Mouse (Mus musculus) stomach, embryonic 15.5 days (tissue): Measurements from ENCODE around the gene Pdss2. TPM values are rescaled to one million over a fixed set of nuclear protein-coding genes. Genes with fewer than 3 reads are reported as not detected.
"Not testable (repeated sequence)": the region's sequence is repeated elsewhere in the genome, so short reads cannot be mapped to it uniquely, and the experiment has no call there.

Experiments
- ATAC-seq: fragments of 200-750 bp; cut with Nextera tagmentation; 2 replicates; pipeline ENCODE4 v1.8.0; 2017; ENCODE audit warnings: low read depth, moderate number of reproducible peaks, moderate TSS enrichment; ENCODE audit not compliant: insufficient read depth, low FRiP score
- H3K27ac ChIP-seq: fragments of 300-500 bp; sonication (generic); 2 replicates; pipeline ENCODE4 v1.5.1; 2015; ENCODE audit warnings: mild to moderate bottlenecking, inconsistent platforms
- H3K27me3 ChIP-seq: fragments of 300-500 bp; sonication (generic); replicated peaks from 2 replicates; pipeline ENCODE4 v1.6.1; 2015; ENCODE audit warnings: inconsistent platforms
- H3K36me3 ChIP-seq: fragments of 300-500 bp; sonication (generic); 2 replicates; pipeline ENCODE4 v1.6.1; 2015; ENCODE audit warnings: inconsistent platforms
- H3K4me1 ChIP-seq: fragments of 300-500 bp; sonication (generic); 2 replicates; pipeline ENCODE4 v1.6.1; 2015; ENCODE audit warnings: inconsistent platforms
- H3K4me2 ChIP-seq: fragments of 300-500 bp; sonication (generic); 2 replicates; pipeline ENCODE4 v1.6.1; 2015; ENCODE audit warnings: mild to moderate bottlenecking, inconsistent platforms
- H3K4me3 ChIP-seq: fragments of 300-500 bp; sonication (generic); replicated peaks from 2 replicates; pipeline ENCODE4 v1.5.1; 2015; ENCODE audit warnings: inconsistent platforms
- H3K9ac ChIP-seq: fragments of 300-500 bp; sonication (generic); 2 replicates; pipeline ENCODE4 v1.6.1; 2015; ENCODE audit warnings: inconsistent platforms
- H3K9me3 ChIP-seq: fragments of 300-500 bp; sonication (generic); 2 replicates; pipeline ENCODE4 v1.6.1; 2016; ENCODE audit warnings: inconsistent platforms
- WGBS: fragments of 180-500 bp; shearing (Covaris S2); methylation state at CpG from one replicate; pipeline ENCODE4 v1.1.7; 2015; 5-methylcytosine and 5-hydroxymethylcytosine counted together
- polyA plus RNA-seq: library from polyadenylated mRNA; unstranded; fragments of >200 nt; fragmentation: Nextera tagmentation; extraction: Ambion mirVana; gene quantifications from 2 replicates; pipeline ENCODE4 v1.2.1, GENCODE M21; 2015

The Pdss2 gene
- polyA plus RNA-seq, 1 experiment from 2014 or later: 12.7 TPM

DNA sequence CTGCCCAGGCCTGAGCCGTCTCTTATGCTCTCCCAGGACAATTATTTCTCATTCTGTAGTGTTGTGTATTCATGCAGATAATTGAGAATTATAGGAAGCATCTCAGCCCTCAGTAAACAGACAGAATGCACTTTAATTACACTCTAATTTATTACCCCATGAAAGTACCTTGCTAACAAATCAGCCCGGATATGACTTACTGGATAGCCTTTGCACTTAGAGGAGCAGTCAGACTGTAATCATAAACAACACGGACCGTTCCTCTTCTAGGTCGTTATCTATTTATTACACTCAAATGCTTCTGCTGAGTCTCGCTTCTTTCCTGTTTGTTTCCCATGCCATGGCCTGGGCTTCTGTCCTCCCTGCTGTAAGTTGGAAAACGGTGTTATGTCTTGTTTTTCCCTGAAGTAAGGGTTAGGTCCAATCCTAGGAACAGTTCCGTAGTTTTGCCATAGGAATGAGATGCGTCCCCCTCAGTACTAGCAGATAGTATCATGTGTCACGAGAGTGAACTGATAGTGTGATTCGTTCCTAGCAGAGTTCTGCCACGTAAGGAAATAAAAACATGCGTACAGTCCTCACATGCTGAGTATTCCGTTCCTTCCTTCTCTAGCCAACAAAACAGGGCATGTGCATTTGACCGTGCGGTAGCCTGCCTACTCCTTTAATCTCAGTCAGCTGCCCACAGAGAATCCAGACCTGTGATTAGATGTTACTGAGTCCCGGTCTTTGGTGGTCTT, 24.3 kb downstream of the Pdss2 start:
- Histone ChIP-seq H3K27ac (no peak overlapping the region), H3K9me3 (no peaks in the 10 kb centered on the region), H3K4me1 (no peaks in the 10 kb centered on the region), H3K4me3 (no peak overlapping the region), H3K4me2 (no peak overlapping the region), H3K9ac (no peak overlapping the region), H3K27me3 (no peaks in the 10 kb centered on the region), H3K36me3 (no peaks in the 10 kb centered on the region)
- ATAC-seq: no peak
- 64% methylated on average over 17 of the region's 17 CpGs for WGBS

DNA sequence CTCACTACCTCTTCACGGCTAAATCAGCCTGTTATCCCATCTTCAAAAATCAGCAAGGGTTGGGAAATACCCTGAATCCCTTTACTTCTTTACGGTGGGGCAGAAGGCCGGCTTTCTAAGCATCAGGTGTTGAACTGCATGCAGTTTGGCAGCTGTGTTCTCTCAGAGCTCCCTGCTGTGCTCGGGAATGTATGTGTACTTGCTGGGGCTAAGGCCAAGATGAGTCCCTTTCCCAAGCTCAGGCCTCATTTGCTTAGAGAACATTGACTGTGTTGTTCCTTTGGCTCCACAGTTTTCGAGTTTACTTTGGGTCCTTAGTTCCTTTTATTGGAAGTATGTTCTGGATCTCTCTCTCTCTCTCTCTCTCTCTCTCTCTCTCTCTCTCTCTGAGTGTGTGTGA, 26.7 kb downstream of the Pdss2 start:
- Histone ChIP-seq H3K9ac (no peak overlapping the region), H3K36me3 (no peaks in the 10 kb centered on the region), H3K4me3 (no peak overlapping the region), H3K4me2 (no peak overlapping the region), H3K27ac (peak overlapping the region; percentile 50; the same call in 1 of the 2 replicates), H3K4me1 (peaks cover 5% of the 10 kb centered on the region; the same call in 1 of the 2 replicates), H3K27me3 (no peaks in the 10 kb centered on the region), H3K9me3 (no peaks in the 10 kb centered on the region)
- ATAC-seq: peak; percentile 18; the same call in 1 of the 2 replicates
- 36% methylated on average over 5 of the region's 5 CpGs for WGBS

DNA sequence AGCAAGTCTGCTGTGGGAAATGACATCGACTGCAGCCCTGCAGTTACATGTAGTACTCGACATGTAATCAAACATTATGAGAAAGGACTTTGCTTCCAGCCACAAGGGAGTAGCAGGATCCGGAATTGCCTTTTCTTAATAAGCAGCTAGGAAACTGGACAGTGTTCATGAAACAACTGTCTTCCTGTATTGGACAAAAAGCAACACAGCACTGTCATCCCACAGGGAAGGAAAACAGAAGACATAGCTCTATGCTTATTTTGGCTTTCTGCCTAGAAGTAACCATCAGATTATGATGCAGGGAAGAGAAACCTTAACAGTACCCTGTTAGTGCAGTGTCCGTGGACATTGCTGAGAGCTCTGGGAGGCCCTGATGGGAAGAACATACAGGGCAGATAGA, 31.0 kb downstream of the Pdss2 start:
- Histone ChIP-seq H3K36me3 (no peaks in the 10 kb centered on the region), H3K27me3 (no peaks in the 10 kb centered on the region), H3K27ac (0 out of 2 replicates have a peak overlapping the region, but pooled peaks have one; percentile 26), H3K9ac (no peak overlapping the region), H3K9me3 (no peaks in the 10 kb centered on the region), H3K4me2 (no peak overlapping the region), H3K4me1 (peaks cover 5% of the 10 kb centered on the region; the same call in 1 of the 2 replicates), H3K4me3 (no peak overlapping the region)
- peak; percentile 39; the same call in 1 of the 2 replicates for ATAC-seq
- WGBS: 42% methylated on average over 4 of the region's 4 CpGs

DNA sequence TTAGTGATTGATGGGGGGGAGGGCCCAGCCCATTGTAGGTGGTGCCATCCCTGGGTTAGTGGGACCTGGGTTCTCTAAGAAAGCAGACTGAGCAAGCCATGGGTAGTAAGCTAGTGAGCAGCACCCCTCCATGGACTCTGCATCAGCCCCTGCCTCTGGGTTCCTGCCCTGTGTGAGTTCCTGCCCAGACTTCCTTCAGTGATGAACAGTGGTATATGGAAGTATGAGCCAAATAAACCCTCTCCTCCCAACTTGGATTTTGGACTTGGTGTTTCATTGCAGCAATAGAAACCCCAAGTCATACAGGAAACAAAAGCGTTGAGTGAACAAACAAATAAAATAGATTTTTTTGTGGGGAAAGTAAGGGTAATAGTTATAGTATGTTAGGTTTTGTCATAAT, 35.7 kb downstream of the Pdss2 start:
- not testable (repeated sequence) for H3K4me2 ChIP-seq, H3K27me3 ChIP-seq, H3K36me3 ChIP-seq, H3K9me3 ChIP-seq, H3K4me1 ChIP-seq, H3K4me3 ChIP-seq, H3K27ac ChIP-seq, H3K9ac ChIP-seq, ATAC-seq
- no CpG with 5 or more reads among the region's 1 CpGs for WGBS

DNA sequence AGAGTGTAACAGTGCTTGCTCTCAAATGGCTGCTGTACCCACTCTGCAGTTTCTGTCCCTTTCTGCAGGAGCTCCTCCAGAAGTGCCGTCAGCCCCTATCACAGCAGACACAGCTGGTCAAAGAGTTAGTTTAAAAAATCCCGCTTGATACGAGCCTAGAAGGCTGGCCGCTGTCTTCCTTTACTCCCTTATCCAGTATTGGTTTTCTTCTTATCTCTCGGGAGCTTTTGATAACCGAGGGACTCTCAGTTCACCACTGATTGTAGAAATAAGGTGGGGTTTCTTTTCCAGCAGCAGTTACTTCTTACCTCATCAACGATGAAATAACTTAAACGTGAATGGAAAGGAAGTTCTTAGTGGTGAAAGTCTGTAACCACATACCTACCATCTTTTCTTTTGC, 36.2 kb downstream of the Pdss2 start:
- not testable (repeated sequence) for H3K4me1 ChIP-seq, ATAC-seq, H3K27me3 ChIP-seq, H3K4me2 ChIP-seq, H3K9me3 ChIP-seq, H3K27ac ChIP-seq, H3K4me3 ChIP-seq, H3K36me3 ChIP-seq, H3K9ac ChIP-seq
- WGBS: 58% methylated on average over 8 of the region's 8 CpGs

DNA sequence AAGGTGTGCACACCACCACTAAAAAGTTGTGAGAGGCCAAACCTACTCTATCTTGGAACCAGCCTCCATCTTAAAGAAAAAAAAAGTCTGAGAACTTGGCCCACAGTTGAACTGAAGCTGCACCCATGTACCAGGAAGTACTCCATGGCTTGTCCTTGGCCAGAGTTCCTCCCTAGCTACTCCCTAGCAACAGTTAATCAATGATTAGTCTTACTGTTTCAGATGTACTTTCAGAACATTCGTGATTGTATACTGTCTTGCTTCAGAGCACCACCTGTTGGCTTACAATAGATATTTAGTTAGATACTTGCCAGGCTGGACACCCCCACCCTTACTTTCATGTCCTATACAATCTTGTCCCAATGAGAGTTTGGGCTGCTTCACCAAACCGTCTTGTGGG, 50.0 kb downstream of the Pdss2 start:
- no peaks in the 10 kb centered on the region; the same call in 1 of the 2 replicates for H3K4me1 ChIP-seq
- no peak overlapping the region for H3K4me2 ChIP-seq
- peak; percentile 50; the same call in 1 of the 2 replicates for ATAC-seq
- H3K9ac ChIP-seq: no peak overlapping the region
- no peak overlapping the region for H3K27ac ChIP-seq
- 72% methylated on average over 2 of the region's 2 CpGs for WGBS
- H3K4me3 ChIP-seq: no peak overlapping the region
- H3K36me3 ChIP-seq: no peaks in the 10 kb centered on the region
- H3K9me3 ChIP-seq: no peaks in the 10 kb centered on the region
- no peaks in the 10 kb centered on the region for H3K27me3 ChIP-seq

DNA sequence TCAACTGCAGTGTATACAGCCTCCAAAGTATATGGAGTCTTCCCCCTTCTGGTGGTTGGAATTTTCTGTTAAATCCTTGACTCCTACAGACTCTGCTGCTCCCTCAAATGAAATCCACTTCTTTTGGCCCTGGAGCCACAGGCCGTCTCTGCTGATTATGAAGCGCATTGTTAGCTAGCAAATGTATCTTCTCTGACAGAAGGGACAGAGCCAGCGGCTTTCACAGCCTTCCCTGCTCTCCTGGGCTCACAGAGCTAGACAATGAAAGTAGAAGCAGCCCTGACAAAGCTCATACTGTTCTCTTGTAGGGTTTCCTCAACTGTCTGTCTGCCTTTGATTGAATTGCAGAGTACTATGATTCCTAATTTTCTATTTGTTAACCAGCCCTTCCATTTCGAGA, 51.1 kb downstream of the Pdss2 start:
- Histone ChIP-seq H3K9ac (no peak overlapping the region), H3K9me3 (no peaks in the 10 kb centered on the region), H3K4me3 (no peak overlapping the region), H3K27ac (peak overlapping the region; percentile 35; the same call in 1 of the 2 replicates), H3K4me1 (peaks cover 4% of the 10 kb centered on the region; the same call in 1 of the 2 replicates), H3K36me3 (no peaks in the 10 kb centered on the region), H3K4me2 (no peak overlapping the region), H3K27me3 (no peaks in the 10 kb centered on the region)
- ATAC-seq: no peak
- WGBS: 76% methylated on average over 4 of the region's 4 CpGs

DNA sequence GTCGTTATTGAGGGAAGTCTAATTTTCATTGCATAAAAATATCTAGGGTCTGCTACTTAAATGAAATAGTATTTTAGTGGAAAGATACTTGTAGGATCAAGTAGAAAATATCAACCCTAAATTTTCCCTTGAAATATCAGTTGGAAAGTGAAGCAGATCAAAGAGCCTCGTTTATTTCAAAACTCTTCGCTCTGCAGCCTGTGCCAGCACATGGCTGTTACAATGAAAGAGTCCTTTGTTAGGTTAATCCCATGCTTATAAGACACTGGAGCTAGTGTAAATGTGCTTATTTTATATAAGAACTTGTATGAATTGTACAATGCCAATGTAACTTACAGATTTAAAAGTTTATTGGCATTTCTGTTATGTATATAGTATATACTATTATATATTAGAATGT, 51.8 kb downstream of the Pdss2 start:
- Histone ChIP-seq H3K9me3 (no peaks in the 10 kb centered on the region), H3K36me3 (no peaks in the 10 kb centered on the region), H3K4me2 (no peak overlapping the region), H3K9ac (no peak overlapping the region), H3K4me3 (no peak overlapping the region), H3K27me3 (no peaks in the 10 kb centered on the region), H3K4me1 (peaks cover 9% of the 10 kb centered on the region; the same call in 1 of the 2 replicates), H3K27ac (no peak overlapping the region)
- 62% methylated on average over 3 of the region's 3 CpGs for WGBS
- no peak for ATAC-seq

DNA sequence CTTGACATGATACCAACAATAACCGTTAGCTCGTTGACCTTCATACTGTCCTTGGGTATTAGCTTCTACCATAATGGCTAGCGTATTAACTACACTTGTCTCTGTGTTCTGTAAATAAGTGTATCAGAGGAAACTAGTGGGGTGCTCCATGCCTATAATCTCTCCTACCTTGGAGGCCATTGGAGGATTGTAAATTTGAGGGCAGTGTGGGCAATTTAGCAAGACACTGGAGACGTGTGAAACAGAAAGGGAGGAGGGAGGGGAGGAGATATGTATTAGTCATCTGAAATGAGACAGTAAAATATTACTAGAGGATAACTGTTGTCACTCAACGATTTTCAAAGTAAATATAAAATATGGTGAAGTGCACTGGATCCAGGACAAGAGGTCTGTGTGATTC, 54.2 kb downstream of the Pdss2 start:
- Histone ChIP-seq H3K36me3 (no peaks in the 10 kb centered on the region), H3K9me3 (no peaks in the 10 kb centered on the region), H3K27me3 (no peaks in the 10 kb centered on the region), H3K27ac (no peak overlapping the region), H3K4me1 (peaks cover 9% of the 10 kb centered on the region; the same call in 1 of the 2 replicates), H3K4me2 (no peak overlapping the region), H3K4me3 (no peak overlapping the region), H3K9ac (no peak overlapping the region)
- WGBS: 80% methylated on average over 5 of the region's 5 CpGs
- no peak for ATAC-seq

DNA sequence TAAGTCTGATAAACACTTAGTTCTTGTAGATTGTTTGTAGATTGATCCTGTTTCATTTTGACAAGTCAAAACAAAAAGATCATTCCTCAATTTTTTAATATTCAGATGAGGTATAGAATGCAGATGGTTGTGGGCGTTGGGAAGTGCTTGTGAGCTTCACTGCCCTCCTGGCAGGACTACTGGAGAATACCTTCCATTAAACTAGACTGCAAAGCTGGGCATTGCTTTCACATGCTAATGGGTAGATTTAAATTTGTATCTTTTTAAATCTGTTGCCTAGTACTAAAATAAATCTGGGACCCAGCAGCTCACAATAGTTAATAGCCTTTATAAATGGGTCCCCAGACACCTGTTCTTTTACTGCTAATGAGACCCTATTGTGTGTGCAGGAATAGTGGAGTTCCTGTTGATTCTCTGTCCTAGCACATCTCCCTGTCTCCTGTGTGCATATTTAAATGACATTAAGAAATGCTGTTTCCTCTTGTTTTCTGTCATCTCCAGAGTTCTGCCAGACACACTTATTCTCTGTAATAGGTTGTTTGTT, 54.9 kb downstream of the Pdss2 start:
- Histone ChIP-seq H3K27me3 (no peaks in the 10 kb centered on the region), H3K9me3 (no peaks in the 10 kb centered on the region), H3K36me3 (no peaks in the 10 kb centered on the region), H3K9ac (no peak overlapping the region), H3K4me1 (peaks cover 9% of the 10 kb centered on the region; the same call in 1 of the 2 replicates), H3K4me3 (no peak overlapping the region), H3K27ac (no peak overlapping the region), H3K4me2 (no peak overlapping the region)
- 86% methylated on average over 1 of the region's 1 CpGs for WGBS
- no peak for ATAC-seq

DNA sequence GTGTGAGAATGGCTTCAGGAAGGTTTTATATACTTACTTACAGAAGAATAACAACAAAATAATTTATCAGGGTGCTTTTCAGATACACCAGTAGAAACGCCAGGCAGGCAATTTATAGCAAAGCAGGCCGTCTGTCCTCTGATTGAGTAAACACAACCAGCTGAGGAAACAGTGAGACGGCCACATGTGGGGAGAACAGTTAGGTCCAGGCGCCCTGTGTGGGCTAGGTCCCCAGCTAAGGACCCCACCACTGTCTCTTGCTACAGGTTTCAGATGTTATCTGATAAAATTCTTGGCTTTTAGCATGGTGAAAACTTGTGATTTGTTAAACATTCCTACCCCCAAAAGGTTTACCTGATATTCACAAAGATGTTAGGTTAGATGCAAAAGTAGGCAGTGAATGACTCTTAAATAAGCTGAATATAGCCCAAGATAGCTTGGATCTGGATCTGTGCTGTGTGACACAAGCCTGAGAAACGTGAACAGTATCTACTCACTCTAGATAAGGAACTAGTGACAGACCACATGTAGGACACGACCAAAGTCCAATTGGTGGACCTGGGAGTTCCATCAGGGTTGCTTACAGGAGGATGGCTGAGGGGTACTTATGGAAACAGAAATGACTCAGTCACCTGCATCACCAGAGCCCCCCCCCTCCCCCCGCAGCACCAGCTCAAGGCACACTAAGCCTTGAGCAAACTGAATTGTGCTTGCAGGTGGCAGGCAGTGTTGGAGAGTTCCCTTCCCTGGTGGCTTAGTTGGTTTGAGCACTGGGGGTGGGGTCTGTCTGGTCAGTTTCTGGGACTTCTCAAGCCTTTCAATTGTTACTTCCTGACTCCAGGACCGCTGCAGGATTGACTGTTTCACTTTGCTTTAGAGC, 56.2 kb downstream of the Pdss2 start:
- no peak overlapping the region for H3K4me3 ChIP-seq
- H3K4me1 ChIP-seq: peaks cover 9% of the 10 kb centered on the region; the same call in 1 of the 2 replicates
- no peak; the same call in none of the 2 replicates for ATAC-seq
- H3K27ac ChIP-seq: peak overlapping the region; percentile 59
- H3K27me3 ChIP-seq: no peaks in the 10 kb centered on the region
- no peak overlapping the region for H3K4me2 ChIP-seq
- no peaks in the 10 kb centered on the region for H3K36me3 ChIP-seq
- 42% methylated on average over 8 of the region's 8 CpGs for WGBS
- H3K9me3 ChIP-seq: no peaks in the 10 kb centered on the region
- H3K9ac ChIP-seq: no peak overlapping the region
